Mouse (Mus musculus): ENCODE measurements around the gene Hist1h3g. TPM values are rescaled to one million over a fixed set of nuclear protein-coding genes. Genes with fewer than 3 reads are reported as not detected.

Hist1h3g gene
- 23.2 and 33.2 TPM in 2 replicates for polyA plus RNA-seq (2012; rRNA removed)

GRCm38 (mm10) chr13:23535137-23536075 is at the start of gene Hist1h3g:
TSS of gene Hist1h3g (plus strand) at chr13:23535422.

DNA sequence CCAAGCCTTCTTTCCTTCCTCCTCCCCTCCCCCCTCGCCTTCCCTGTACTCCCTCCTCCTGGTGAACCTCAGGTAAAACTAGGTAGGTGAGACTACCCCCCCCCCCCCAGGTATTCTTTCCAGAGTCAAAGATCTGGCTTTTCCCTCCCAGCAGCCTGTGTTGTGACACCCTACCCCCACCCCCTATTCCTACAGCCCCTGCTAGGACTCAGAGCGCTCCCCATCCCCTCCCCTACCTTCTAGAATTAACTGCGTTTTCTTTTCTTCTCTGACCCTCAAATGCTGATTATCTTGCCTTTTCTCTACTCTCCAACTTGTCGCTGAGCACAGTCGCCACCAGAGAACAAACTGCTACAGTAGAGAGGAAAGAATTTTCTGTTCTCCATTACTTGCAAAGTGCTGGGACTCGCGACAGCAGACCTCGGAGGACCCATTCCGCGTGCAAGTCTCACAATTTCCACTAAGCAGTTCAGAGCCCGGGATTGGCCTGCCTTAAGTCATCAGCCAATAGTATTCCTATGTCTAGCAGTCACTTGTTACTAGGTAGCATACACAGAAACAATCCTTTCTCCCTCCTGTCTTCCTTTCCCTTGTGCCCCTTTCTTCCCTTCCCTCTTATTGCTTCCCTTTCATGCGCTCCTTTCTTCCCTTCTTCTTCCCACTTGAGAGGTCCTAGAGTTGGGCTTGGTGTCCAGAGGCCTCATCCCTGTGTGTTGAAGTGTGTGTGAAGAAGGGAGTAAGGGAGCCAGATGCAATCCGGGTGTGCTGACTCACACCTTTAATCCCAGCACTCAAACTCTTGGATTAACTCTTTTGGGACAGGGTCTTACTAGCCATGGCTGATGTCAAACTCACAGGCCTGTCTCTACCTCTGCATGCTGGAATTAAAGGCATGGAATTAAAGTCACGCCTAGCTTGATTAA is 46.6 kb upstream of the Hist1h3g start, which contains the start of gene Btn2a2:
Gene Btn2a2, minus strand, starts transcription at position 458 of the 923 bp plus-strand sequence.

GRCm38 (mm10) chr13:23530901-23531875 is 4.0 kb upstream of the Hist1h3g start, which contains the start of gene Hist1h4h:
TSS of gene Hist1h4h (plus strand) at chr13:23531050.

GRCm38 (mm10) chr13:23533560-23534367 is 1.5 kb upstream of the Hist1h3g start, which contains the start of gene Hist1h2af:
TSS of gene Hist1h2af (plus strand) at chr13:23533906.

DNA sequence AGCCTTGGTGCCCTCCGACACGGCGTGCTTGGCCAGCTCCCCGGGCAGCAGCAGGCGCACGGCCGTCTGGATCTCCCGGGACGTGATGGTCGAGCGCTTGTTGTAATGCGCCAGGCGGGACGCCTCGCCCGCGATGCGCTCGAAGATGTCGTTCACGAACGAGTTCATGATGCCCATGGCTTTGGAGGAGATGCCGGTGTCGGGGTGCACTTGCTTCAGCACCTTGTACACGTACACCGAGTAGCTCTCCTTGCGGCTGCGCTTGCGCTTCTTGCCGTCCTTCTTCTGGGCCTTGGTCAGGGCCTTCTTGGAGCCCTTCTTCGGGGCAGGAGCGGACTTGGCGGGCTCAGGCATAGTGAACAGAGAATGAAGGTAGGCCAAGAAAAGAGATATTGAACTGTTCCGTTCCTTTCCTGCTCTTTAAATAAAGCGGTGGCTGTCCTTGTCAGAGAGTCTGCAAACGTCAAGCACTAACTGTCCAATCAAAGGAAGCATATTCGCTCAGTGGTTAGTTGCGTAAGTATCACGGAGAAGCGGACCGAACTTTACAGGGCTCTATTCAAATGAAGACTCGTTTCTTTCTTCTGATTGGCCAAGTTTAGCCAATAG is 7.9 kb downstream of the Hist1h3g start, which contains the start of gene Hist1h2bh:
Gene Hist1h2bh, minus strand, starts transcription at position 394 of the 609 bp plus-strand sequence.

GRCm38 (mm10) chr13:23543965-23544786 is 9.0 kb downstream of the Hist1h3g start, which contains the start of gene Hist1h3f:
TSS of gene Hist1h3f (plus strand) at chr13:23544052.

GRCm38 (mm10) chr13:23551146-23551834 is 16.1 kb downstream of the Hist1h3g start, which contains the start of gene Hist1h4f:
TSS of gene Hist1h4f (minus strand) at chr13:23551648.

DNA sequence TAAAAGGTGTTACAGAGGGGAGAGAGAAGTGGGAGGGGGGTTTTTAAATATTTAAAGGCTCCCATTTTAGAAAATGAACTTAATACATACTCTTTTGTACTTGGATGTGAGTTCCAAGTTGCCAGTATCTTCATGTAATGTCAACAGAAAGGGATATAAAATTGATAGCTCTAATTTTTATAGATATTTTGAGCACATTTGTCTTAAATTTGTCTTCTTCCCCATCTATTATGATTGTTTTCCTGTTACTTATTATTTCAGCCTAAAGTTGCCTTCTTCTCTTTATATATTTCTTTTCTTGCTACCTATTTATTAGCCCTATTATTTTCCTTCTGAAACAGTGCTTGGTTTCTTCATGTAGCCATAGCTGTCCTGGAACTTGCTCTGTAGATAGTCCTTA is 17.7 kb downstream of the Hist1h3g start, which contains the start of gene Hist1h1d:
Gene Hist1h1d, plus strand, starts transcription at position 301 of the 400 bp plus-strand sequence.

GRCm38 (mm10) chr13:23561883-23562659 is 26.8 kb downstream of the Hist1h3g start, which contains the start of gene Hist1h3e:
TSS of gene Hist1h3e (minus strand) at chr13:23562369.

DNA sequence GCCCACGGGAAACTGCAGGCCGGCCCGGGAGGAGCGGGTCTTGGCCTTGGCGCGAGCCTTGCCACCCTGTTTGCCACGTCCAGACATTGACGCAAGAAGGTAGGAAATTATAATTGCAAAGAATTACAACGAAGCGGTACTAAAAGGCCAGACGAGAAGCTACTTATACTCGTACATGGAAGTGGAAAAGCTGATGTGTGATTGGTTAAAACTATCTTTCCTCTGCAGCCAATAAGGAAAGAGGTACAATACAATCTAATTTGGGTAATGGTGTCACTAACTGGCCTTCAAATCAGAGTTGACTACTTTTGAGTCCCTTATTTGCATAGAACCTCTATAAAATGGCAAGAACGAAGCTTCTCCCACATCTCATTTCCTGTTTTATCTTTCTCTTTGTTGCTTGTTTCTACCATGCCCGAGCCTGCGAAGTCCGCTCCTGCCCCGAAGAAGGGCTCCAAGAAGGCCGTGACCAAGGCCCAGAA is 35.8 kb downstream of the Hist1h3g start, which contains the start of the genes Hist1h2ae and Hist1h2bg:
Gene Hist1h2ae, minus strand, starts transcription at position 199 of the 482 bp plus-strand sequence.
Gene Hist1h2bg, plus strand, starts transcription at position 375 of the 482 bp plus-strand sequence.

DNA sequence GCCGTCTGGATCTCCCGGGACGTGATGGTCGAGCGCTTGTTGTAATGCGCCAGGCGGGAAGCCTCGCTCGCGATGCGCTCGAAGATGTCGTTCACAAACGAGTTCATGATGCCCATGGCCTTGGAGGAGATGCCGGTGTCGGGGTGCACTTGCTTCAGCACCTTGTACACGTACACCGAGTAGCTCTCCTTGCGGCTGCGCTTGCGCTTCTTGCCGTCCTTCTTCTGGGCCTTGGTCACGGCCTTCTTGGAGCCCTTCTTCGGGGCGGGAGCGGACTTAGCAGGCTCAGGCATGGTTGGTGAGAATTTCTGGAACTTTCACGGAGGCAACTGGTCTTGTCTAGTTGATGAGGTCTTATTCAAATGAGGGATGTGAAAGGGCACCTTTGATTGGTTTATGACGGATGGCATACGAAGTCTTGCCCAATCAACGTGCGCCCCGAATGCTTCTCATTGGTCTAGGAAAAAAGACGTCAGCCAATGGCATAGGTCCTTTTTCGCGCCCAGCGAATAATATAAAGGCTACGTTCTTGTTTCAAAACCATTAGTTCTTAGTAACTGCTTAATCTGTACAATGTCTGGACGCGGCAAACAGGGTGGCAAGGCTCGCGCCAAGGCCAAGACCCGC is 38.8 kb downstream of the Hist1h3g start, which contains the start of the genes Hist1h2bf and Hist1h2ad:
Gene Hist1h2bf, minus strand, starts transcription at position 299 of the 627 bp plus-strand sequence.
Gene Hist1h2ad, plus strand, starts transcription at position 484 of the 627 bp plus-strand sequence.

DNA sequence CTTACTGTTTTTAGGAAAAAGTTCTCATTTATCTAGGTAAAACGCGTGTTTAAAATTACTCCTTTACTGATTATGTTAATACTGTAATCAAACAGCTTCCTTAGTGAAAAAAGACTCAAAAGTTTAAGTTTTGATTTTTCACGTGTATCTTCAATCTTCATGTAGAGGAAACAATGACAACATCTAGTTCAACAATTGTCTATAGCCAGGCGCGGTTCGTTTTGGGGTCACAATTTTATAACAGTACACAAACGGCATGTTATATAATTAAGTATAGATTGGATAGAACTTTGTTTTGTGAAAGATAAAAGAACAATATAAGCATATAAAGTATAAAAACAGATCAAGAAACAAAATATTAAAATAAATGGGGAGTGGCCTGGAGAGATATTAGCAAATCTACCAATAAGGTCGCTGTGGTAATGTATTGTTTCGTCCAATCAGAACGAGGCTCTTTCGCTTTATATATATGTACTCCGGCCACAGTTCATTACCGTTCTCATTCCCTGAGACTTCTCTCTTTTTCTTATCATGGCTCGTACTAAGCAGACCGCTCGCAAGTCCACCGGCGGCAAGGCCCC is 40.1 kb downstream of the Hist1h3g start, which contains the start of gene Hist1h3d:
Gene Hist1h3d, plus strand, starts transcription at position 493 of the 581 bp plus-strand sequence.

GRCm38 (mm10) chr13:23581408-23582218 is 46.4 kb downstream of the Hist1h3g start, which contains the start of gene Hist1h4d:
TSS of gene Hist1h4d (plus strand) at chr13:23581598.

